Mouse (Mus musculus) lung, postnatal 36 days (tissue): Measurements from ENCODE around the gene Abhd12.

Experiments
- DNase-seq: peaks from one replicate; pipeline ENCODE4 v3.0.0; 2022; ENCODE audit warnings: mixed read lengths

Gene Abhd12

DNA sequence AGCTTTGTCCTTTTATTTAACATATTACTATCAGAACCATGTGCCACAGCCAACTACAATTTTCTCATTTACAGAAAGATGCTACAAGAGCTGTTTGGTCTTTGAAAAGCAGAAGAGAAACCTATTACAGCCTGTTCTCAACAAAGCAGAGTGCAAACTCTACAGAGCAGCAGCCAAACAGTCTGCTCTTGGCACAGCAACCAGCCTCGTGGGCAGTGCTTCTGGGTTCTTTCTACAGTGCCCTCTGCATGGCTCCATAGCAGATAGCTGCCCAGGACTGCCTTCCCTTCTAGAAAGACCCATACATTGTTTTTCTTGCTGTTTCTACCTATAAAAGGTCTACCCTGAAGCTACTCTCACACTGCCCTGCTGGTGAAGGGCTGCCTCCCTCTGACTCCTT lies 59.7 kb downstream of the Abhd12 start:
- DNase-seq: peak; percentile 15

DNA sequence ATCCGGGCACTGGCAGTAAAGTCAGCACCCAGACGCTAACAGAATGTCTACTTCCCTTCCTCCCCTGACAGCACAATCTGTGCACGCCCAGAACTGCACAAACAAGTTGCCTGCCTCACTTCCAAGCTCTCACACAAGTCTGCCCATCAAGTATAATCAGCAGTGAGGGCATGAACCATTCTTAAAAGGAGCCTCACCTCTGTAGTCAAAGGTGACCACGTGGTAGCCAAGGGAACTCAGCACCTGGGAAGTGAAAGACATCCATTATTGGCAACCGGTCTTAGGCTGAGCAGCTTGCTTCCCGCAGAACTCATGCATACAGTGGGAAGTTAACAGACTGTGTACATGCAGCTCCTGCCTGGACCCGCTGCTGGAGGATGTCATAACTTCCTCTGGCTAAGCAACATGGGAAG lies 62.5 kb downstream of the Abhd12 start:
- peak; percentile 14 for DNase-seq

DNA sequence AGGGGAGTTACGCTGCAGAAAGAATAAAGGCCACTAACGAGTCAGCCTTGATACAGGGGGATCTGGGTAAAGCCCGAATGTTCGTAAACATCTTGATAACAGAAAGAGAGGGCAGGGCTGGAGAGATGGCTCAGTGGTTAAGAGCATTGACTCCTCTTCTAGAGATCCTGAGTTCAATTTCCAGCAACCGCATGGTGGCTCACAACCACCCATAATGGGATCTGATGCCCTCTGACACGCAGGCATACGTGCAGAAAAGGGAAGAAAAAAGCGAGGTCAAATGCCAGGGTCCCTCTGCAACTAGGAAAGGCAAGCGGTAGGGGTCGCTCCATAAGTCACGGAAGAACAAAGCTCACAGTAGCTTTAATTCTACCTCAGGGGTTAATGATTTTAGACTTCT lies 63.4 kb downstream of the Abhd12 start:
- DNase-seq: no peak

DNA sequence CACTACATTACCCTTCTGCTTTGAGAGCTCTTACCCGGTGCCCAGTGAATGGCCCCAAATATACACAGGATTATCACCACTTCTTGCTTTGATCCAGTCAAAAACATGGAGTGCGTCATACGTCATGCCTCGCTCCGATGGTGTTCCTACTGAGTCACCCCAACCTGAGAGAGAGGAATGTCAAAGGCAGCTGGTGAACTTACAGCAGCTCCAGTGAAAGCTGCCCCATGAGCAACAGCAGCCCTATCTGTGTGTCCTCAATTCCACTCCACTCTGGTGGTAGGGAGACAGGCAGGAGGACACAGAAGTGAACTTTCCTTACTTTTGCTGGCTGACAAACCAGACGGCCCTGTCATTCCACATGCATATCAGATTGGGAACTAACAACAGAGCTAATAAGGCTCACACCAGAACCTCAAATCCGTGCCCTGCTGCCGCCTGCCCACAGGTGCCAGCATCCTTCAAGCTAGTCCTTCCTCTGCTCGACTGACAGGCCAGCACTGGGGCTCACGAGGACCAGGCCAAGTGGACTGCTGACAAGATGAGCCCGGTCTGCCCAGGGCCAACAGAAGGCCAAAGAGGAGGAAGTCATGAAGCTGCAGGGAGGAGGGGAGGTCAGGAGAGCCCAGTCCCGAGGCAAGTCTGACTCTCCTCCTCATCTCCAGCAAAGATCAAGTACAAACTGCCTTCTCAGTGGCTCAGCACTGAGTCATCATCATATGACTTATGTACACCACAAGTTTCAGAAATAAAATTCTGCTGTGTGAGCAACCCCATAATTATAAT lies 64.7 kb downstream of the Abhd12 start:
- peak; percentile 27 for DNase-seq

DNA sequence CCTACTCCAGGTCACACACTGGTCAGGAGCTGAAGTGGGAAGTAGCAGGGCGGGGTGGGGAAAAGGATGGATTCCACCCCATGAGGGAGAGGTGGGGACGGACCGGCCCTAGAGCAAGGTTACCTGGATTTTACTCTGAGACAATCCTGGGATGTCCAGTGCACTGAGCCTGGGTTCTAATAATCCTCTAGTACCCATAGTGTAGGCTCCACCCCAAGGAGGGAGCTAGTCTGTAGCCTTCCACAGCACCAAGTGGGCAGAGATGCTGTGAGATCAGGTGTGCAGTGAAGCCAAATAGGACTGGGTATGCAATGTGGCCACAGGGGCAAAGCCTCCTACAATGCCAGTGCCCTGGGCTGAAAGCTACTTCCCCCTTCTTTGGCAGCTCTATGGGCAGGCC lies 66.8 kb downstream of the Abhd12 start:
- no peak for DNase-seq

DNA sequence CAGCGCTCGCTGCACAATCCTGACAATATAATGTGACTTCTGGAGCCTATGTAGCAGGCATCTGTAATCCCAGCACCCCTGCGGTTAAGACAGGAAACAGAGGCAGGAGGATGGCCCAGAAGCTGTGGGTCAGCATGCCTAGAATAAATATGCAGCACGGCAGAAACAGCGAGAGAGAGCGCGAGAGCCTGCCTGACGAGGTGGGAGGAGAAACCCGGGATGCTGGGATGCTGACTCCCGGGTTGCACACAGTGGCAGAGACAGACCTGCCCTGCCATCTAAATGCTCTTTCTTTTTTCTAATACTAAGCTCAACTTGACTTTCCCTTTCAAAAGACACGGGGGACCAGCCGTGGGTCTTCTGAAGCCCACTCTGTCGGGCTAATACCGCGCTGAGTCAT lies 67.6 kb downstream of the Abhd12 start:
- DNase-seq: no peak

DNA sequence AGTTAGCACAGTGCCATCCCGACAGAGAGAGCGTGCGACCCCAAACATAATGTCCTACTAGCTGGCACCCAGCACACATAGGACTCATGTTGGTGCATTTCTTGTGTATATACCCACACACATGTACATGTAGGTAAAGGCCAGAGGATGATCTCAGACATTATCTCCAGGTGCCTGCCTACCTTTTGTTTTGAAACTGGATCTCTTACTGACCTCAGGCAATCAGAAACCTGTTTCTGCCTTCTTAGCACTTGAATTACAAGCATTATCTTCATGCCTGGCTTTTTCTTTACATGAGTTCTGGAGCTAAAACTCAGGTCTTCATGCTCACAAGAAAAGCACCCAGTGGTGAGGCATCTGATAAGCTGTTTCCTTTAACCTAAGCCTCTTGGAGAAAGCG lies 68.6 kb downstream of the Abhd12 start:
- DNase-seq: no peak

DNA sequence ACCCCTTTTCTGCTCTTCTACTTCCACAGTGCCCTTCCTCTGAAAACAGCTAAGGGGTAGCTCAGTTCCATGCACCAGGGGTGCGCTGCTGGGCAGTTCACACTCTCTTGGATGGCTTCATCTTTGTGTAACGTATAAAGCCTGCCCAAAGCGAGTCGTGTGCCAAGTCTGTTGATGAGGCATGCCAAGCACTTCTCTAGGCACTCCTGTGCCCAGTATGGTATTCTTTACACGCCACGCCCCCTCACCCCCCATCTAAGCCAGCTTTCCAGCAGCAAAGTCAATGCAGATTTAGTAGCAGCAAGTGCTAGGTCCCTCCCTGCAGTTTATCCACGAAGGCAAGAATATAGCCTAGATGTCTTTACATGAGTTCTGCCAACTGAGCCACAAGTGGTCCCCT lies 69.9 kb downstream of the Abhd12 start:
- no peak for DNase-seq

DNA sequence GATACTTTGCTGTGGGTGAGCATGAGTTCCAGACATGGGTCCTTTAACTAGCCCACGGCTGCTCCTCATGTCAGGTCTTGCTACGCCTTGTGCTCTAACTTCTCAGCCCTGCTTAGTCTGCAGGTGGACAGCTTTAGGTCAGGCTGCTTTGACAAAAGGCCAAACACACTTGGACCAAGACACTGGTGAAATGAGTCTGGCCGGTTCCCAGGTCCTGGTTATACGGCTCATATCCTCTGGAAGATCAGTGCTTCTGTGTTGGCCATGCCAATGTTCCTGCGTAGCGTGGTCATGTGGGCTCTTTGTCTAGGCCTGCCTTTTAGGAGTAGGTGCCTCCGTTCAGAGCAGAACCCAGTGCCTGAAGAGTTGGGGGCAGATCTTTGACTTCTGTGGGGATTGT lies 72.5 kb downstream of the Abhd12 start:
- no peak for DNase-seq

DNA sequence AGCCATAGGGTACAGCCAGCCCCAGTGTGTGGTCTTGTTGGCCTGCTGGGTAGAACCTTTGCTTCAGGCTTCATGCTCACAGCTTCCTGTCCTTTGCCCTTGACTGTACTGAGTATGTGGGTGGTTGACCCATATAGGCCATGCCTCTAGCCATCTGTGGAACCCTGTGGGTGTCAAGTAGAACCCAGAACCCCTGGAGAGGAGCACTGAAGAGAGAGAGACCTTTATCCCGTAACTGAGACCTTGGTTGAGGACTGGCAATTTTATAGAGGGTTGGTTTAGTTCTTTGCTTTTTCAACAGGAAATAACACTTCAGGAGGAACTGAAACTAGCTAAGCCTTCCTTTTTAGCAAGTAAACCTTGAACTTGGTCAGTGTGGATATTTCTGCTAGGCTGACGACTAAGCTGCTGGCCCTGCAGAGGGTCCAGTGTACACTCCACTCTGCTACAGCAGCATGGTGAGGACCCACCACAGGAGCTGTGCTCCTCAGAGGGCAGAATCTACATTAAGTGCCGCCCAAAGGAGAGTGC lies 73.6 kb downstream of the Abhd12 start:
- DNase-seq: no peak

DNA sequence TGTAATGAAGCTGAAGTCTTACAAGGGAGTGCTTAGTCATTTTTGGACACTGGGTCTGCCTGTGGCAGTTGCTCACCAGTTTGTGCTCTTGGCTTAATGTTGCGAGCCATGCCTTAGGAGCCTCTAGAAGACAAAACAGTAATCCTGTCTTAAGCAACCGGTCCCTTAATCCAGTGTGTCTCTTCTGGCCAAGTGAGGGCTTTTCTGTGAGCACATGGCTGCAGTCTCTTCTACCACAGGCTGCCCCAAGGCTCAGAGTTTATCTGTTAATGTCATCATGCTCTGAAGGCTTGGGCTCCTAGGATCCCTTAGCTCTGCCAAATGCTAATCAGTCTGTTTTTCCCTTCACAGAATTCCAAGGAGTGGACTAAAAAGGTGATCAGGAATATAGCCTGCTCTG lies 74.5 kb downstream of the Abhd12 start:
- no peak for DNase-seq

DNA sequence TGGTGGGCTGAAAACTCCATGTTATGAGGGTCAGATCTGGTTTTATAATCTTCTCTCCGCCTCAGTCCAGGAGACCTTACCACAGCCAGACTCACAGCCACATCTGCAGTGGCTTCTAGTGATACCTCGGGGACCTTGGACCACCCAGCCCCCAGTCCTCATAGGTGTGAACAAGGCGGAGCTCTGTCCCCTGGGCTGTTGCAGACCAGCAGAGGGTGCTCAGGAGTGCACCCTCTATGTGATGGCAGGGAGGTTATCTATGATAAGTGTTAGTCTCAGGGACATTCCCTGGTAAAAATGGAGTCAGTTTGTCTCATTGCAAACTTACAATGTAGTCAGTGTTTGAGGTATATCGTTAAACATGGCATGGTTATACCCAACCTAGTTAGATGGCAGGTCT lies 75.9 kb downstream of the Abhd12 start:
- no peak for DNase-seq

DNA sequence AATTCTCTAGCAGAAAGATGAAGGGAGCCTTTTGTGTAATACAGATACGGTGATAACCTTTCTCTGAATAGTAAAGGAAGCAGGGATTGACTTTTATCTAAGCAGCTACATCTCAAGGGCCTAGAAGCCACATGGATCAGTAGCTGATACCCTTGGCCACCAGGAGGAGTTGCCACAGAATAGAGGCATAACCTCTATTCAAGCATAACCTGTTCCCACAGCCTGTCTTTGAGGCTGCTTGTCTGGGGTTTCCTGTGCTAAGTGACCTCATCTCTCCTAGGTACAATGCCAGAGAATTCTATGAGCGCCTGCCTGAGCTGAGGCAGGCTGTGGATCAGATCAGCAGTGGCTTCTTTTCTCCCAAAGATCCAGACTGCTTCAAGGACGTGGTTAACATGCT lies 76.4 kb downstream of the Abhd12 start:
- no peak for DNase-seq

DNA sequence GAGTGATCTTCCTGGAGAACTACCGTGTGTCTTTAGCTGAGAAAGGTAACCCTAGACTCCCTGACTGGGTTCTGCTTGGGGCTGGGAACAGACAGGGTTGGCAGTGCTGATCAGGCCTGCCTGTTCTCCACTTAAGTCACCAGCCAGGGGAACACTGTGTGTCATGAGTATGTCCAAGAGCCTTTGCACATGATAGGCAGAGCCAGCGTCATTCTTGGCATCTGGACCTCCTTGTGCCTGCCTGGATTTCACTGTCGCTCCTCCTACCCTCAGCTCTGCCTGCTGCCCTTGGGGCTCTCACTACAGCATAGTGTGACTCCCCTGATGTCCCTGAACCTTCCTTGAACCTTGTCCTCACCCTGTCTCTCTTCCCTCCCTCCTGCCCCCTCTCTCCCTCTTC lies 78.1 kb downstream of the Abhd12 start:
- no peak for DNase-seq

DNA sequence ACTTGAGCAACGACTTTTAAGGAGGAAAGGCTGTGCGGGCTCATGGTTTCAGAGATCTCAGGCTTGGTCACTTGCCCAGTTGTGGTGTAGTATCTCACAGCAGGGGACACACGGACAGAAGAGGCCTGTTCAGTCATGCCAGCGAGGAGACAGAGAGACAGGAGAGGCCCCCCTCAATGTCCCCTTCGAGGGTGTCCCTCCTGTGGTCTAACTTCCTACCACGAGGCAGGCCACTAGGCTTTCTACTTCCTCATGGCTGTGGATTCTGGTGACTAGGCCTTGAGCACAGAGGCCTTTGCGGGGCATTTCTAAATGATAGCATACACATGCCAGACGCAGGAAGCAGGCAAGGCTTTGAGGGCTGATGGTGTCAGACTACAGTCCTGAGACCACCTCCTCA lies 81.6 kb downstream of the Abhd12 start:
- DNase-seq: no peak

DNA sequence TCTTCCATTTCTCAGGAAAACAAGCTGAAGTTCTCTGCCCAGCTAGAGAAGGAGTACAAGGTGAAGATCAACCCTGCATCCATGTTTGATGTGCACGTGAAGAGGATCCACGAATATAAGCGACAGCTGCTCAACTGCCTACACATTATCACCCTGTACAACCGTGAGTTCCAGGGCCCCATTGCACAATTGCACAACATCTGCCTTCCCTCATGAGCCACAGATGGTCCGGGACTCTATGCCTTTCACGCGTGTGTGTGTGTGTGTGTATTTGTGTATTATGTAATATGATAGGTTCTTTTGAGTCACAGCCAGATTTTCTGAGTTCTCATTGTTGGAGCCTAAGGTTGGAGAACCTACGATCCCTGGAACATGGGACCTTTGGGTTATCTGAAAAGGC lies 83.8 kb downstream of the Abhd12 start:
- no peak for DNase-seq

DNA sequence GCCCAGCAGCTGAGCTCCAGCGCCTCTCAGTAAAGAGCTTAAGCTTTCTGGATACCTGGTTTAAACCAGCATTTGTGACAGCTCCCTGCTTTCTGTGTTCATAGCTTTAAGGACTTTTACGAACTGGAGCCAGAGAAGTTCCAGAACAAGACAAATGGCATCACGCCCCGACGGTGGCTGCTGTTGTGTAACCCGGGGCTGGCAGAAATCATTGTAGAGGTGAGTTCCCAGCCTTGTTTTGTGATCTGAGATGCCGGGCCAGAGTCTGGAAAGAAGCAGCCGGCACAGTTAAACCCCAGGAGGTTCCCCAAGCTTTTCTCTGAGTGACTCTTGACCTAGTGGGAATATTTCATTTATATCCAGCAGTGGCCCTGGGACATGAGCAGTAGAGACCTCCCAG lies 85.8 kb downstream of the Abhd12 start:
- no peak for DNase-seq

DNA sequence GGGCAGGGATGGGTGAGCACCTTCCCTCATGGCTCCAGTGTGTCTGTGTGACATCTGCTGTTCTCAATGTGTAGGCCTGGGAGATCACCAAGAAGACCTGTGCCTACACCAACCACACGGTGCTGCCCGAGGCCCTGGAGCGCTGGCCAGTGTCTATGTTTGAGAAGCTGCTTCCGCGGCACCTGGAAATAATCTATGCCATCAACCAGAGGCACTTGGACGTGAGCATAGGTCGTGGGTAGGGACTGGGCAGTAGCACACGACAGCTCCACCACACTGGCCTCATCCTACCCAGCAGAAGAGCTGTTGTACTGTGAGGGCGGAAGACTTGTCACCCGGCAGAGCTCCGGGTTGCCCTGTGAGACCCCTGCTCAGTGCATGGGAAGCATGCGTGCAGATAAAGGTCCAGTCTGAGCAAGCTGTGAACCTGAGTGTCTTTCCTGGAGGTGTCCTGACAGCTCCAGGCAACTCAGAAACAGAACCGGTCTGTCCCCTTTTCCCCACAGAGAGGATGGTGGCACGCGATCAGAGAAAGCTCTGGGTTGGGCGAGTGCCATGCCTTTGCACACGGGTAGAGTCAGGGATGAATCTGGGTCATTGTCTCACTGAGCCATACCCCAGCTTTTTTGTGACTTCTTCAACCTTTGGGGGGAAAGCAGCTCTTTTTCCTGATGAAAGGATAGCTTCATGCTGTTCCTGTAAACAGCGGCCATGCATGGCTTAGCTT lies 87.7 kb downstream of the Abhd12 start:
- no peak for DNase-seq

DNA sequence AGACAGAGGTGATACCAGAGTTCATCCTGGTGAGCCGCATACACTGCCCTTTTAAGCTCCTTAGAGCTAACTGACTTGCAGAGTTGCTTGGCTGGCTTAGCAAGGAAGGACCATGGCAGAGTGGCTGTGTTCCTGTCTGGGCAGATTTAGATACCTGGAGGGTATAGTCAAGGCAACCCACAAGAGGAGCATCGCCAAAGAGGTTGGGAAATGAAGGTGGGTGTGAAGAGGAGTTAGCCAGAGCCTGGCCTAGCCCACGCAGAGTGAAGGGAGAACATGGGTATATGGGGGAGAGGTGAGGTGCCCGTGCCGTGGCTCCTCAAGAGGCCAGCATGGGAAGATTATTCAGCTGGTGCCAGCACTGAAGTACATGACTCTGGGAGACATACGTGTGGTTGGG lies 91.7 kb downstream of the Abhd12 start:
- no peak for DNase-seq

DNA sequence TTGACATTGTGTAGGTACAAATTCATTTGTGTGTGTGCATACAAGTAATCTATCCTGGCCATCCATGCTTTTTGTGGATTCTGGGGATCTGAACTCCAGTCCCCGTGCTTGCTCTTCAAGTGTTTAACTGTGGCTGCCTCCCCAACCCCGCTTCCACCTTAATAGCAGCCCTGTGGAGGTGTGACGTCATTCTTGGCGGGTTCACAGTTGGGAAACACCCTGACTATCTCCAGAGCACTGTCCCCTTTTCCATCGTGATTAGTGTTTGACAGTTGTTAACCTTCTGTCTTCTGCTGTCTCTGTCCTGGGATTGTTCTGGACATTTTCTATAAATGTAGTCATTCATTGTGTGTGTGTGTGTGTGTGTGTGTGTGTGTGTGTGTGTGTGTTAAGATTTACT lies 93.9 kb downstream of the Abhd12 start:
- DNase-seq: no peak

DNA sequence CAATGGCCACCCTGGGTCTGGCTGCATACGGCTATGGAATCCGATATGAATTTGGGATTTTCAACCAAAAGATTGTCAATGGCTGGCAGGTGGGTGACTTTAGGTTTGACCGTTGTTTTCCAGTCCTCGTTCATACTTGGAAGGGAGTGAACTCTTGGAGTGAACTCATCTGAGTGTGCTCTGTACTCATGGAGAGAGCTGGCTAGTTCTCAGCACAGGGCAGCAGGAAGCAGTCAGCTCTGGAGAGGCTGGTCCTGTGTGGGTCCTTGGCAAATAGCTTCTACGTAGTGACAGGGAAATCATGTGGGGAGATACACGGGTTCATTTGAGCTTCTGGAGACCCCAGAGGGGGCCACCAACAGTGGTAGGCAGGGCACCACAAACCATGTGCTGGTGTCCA lies 95.7 kb downstream of the Abhd12 start:
- no peak for DNase-seq

DNA sequence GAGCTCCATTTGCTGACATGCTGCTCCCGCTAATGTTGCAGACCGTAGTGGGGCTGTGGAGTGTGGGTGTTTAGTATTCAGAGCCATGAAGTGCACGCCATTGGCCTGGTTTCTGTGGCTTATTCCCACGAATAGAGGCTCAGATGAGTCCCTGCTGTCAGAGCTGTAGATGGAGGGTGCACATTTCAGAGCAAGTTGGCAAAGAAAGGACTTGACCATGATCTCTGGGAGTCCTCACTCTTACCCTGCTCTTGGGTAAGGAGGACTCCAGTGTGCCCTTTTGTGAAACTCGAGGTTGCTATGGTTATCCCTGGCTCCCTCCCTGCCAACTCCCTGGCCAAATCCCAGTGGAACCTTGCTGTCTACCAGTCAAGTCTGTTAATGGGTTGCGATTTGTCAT lies 96.2 kb downstream of the Abhd12 start:
- DNase-seq: no peak

DNA sequence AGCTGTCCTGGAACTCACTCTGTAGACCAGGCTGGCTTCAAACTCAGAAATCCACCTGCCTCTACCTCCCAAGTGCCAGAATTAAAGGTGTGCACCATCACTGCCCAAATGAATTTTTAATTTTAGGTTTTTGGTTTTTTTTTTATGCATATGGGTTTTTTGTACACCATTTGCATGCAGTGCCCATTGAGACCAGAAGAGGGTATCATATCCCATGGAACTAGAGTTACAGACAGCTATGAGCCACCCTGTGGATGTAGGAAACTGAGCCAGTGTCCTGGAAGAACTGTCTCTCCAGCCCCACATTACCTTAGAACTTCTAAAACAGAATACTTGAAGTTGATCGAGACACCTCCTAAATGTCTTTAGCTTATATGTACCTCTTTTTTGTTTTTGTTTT lies 101.5 kb downstream of the Abhd12 start:
- DNase-seq: peak; percentile 45

DNA sequence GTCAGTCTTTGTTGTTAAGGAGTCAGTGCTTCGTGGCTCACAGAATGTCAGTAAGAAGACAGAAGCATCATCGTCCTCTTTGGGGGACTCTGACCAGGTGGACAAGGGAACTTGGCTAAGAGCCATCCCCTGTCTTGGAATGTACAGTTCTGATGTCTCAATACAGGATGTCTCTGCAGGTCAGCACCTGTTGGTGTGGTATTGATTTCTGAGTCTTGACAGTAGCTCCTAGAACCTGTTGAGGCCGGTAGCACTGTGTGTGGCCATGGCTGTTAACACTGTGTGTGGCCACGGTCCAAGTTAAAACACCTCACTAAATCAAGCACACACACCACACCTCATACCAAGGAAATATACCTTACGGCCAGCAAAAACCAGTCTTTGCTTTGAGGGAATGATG lies 103.9 kb downstream of the Abhd12 start:
- DNase-seq: no peak

DNA sequence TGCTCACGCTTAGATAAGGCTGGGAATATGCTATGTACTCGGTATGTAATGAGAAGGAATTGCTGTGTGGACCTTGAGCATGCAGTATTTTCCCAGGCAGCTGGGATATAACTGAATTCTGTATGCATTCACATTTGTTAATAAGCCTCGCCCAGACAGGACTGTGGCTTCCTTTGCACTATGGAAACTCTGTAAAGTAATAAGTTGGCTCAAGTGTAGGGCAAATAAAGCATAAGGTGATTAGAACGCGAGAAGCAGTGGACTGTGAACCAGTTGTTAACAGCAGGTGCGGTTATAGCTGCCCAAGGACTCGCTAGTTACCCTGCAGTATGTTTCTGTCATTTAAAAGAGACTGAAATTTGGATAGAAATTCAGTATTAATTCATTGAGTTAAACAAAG lies 106.5 kb downstream of the Abhd12 start:
- DNase-seq: no peak
